Mouse (Mus musculus) lung, embryonic 14.5 days (tissue): Measurements from ENCODE around the gene Ski. TPM values are rescaled to one million over a fixed set of nuclear protein-coding genes. Genes with fewer than 3 reads are reported as not detected.

ENCODE experiments used
- ATAC-seq: fragments of 200-750 bp; cut with Nextera tagmentation; 2 replicates; pipeline ENCODE4 v1.8.0; 2017; ENCODE audit warnings: mild to moderate bottlenecking, moderate TSS enrichment, moderate library complexity; ENCODE audit not compliant: insufficient read depth
- DNase-seq: peaks from one replicate; pipeline ENCODE4 v3.0.0-alpha.2; 2015
- H3K27ac ChIP-seq: fragments of 300-500 bp; sonication (generic); 2 replicates; pipeline ENCODE4 v1.5.1; 2014; ENCODE audit warnings: low read depth, mild to moderate bottlenecking, moderate library complexity
- H3K27me3 ChIP-seq: fragments of 300-500 bp; sonication (generic); 2 replicates; pipeline ENCODE4 v1.6.1; 2014; ENCODE audit warnings: low read length, control low read depth; ENCODE audit not compliant: insufficient read depth
- H3K36me3 ChIP-seq: fragments of 300-500 bp; sonication (generic); 2 replicates; pipeline ENCODE4 v1.6.1; 2014; ENCODE audit warnings: control low read depth; ENCODE audit not compliant: insufficient read depth
- H3K4me1 ChIP-seq: fragments of 300-500 bp; sonication (generic); 2 replicates; pipeline ENCODE4 v1.6.1; 2014; ENCODE audit warnings: antibody characterized with exemption, control low read depth; ENCODE audit not compliant: insufficient read depth
- H3K4me2 ChIP-seq: fragments of 300-500 bp; sonication (generic); 2 replicates; pipeline ENCODE4 v1.6.1; 2014; ENCODE audit warnings: mild to moderate bottlenecking
- H3K4me3 ChIP-seq: fragments of 300-500 bp; sonication (generic); 2 replicates; pipeline ENCODE4 v1.5.1; 2014; ENCODE audit warnings: low read depth, low read length
- H3K9ac ChIP-seq: fragments of 300-500 bp; sonication (generic); 2 replicates; pipeline ENCODE4 v1.6.1; 2014
- H3K9me3 ChIP-seq: fragments of 300-500 bp; sonication (generic); 2 replicates; pipeline ENCODE4 v1.6.1; 2016; ENCODE audit warnings: low read depth, low read length, control low read depth
- CTCF ChIP-seq: IDR thresholded peaks from 2 replicates; pipeline ENCODE4 v1.5.1; 2016; ENCODE audit warnings: antibody characterized with exemption, low read depth
- WGBS: fragments of 180-500 bp; shearing (Covaris S2); extraction: QIAGEN DNeasy Blood & Tissue Kit; methylation state at CpG from one replicate; pipeline ENCODE4 v1.1.7; 2014; 5-methylcytosine and 5-hydroxymethylcytosine counted together
- polyA plus RNA-seq: library from polyadenylated mRNA; unstranded; fragments of >200 nt; fragmentation: Nextera tagmentation; extraction: Ambion mirVana; gene quantifications from 2 replicates; pipeline ENCODE4 v1.2.1, GENCODE M21; 2014

Ski gene
- polyA plus RNA-seq, 1 experiment from 2014 or later, result 23.7 TPM

DNA sequence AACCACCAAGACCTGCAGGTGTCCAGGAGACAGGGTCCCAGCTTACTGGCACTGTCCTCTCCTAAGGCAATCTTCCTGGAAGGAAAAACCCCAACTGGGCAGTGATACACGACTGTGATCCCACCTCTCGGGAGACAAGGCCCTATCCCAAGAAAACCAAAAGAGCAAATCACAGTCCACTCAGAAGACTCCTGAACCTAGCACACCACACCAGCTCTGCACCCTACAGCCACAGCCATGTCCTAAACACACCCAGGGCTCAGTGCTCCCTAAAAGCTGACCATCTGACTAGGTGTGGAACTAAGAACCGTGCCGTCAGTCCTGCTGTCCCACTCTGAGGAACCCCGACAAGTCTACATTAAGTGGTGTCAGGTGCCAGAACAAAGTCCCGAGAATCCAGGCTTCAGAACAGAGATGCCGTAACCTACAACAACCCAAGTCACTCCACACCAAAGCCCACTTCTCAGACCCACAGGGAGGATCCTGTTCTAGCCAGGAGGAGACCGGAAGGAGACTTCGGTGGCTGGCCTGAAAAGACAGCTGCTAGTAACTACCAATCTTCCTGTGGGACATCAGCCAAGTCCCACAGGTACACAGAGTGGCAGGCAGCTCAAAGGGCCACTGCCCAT, 4.2 kb downstream of the Ski start:
- Histone ChIP-seq H3K27ac (peak overlapping the region; percentile 33; the same call in 1 of the 2 replicates), H3K4me3 (peak overlapping the region; percentile 91; the same call in 1 of the 2 replicates), H3K9me3 (no peaks in the 10 kb centered on the region), H3K27me3 (no peaks in the 10 kb centered on the region), H3K9ac (peak overlapping the region; percentile 18; the same call in 1 of the 2 replicates), H3K4me1 (peaks cover 50% of the 10 kb centered on the region), H3K4me2 (peak overlapping the region; percentile 99), H3K36me3 (peaks cover 23% of the 10 kb centered on the region; the same call in 1 of the 2 replicates)
- DNase-seq (no peak), ATAC-seq (no peak)
- TF ChIP-seq CTCF, result no peak
- WGBS, result 78% methylated on average over 9 of the region's 9 CpGs

DNA sequence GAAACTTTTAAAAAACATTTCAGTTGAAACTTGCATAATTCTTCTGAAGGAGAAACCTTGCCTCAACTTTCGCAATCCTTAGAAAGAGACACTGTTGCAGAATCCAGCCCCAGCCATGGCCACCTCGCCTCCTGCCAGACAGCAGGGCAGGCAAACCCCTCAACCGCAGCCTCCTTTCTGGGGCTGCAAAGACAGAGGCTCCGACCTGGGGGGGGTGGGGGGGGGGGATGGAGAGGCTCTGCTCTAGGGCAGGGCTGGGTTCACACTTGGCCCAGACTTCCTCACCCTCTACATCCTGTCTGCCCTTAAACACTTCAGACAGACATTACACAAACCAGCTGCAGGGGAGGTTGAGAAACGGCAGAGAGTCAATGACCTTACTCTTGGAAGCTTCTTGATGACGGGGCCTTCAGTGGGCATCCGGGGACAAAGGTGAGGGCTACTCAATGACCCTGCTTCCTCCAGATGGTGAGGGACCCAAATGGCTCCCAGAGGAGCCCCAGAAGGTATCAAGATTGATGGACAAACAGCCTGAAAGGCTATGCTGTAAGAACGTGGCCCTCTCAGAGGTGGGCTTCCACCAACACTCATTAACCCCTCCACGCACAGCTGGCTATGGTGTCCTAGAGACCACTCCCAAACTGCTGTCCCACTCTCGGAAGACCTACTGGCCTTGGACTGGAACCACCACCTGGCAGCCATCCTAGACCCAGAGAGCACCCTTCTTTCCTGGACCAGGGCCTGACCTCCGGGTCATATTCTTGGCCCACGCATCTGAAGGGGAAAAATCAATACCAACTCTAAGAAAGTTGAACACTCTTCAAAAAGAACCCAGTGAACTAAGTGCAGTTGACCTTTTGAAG, 4.9 kb downstream of the Ski start:
- H3K4me1 ChIP-seq, result peaks cover 50% of the 10 kb centered on the region
- peak overlapping the region; percentile 99 for H3K4me2 ChIP-seq
- TF ChIP-seq CTCF, result no peak
- 0 out of 2 replicates have a peak overlapping the region, but pooled peaks have one; percentile 6 for H3K4me3 ChIP-seq
- ATAC-seq (no peak), DNase-seq (peak; percentile 40)
- peak overlapping the region; percentile 46; the same call in 1 of the 2 replicates for H3K27ac ChIP-seq
- peaks cover 23% of the 10 kb centered on the region; the same call in 1 of the 2 replicates for H3K36me3 ChIP-seq
- H3K9ac ChIP-seq, result no peak overlapping the region
- no peaks in the 10 kb centered on the region for H3K27me3 ChIP-seq
- H3K9me3 ChIP-seq, result no peaks in the 10 kb centered on the region
- WGBS, result 42% methylated on average over 12 of the region's 12 CpGs

DNA sequence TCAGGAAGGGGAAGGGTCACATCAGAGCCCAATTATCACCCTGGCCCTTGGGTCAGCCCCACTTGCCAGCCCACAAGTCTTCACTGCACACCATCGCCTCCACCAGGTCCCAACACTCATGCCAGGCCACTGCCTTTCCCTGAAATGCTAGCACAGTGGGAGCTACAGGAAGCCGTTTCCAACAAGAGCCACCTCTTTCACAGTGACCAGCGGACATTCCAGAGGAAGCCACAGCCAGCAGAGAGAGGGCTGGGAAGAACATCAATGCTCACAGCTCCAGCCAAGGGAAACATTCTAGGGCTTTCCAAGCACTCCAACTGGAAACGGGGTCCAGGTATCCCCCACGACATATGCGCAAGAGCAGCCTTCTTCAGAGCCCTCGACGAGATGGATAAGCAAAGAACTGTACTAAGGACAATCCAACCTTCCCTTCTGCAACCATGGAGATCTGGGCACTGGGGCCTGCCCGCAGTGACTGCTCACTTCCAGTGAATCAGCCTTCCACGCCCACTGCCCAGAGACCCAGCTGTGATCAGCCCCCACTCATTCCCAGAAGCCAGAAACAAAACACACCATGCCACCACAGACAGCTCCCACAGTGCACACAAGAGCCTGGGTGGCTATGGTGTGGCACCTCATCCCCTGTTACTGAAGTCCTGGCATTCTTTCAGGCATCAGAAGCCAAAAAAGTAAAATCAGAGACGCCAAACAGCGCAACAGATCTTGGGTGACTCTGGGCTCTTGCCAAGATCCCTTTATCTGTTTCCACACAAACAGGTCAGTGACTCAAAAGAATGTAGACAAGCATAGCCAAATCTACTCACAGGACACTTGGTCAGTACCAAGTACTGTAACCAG, 6.4 kb downstream of the Ski start:
- H3K9ac ChIP-seq, result peak overlapping the region; percentile 9; the same call in 1 of the 2 replicates
- 46% methylated on average over 12 of the region's 12 CpGs for WGBS
- peak overlapping the region; percentile 2 for H3K4me2 ChIP-seq
- TF ChIP-seq CTCF, result no peak
- ATAC-seq (peak; percentile 25; the same call in 1 of the 2 replicates), DNase-seq (peak; percentile 57)
- no peak overlapping the region for H3K4me3 ChIP-seq
- no peaks in the 10 kb centered on the region for H3K27me3 ChIP-seq
- H3K9me3 ChIP-seq, result no peaks in the 10 kb centered on the region
- H3K4me1 ChIP-seq, result peaks cover 50% of the 10 kb centered on the region
- H3K36me3 ChIP-seq, result peaks cover 22% of the 10 kb centered on the region
- peak overlapping the region; percentile 27; the same call in 1 of the 2 replicates for H3K27ac ChIP-seq

DNA sequence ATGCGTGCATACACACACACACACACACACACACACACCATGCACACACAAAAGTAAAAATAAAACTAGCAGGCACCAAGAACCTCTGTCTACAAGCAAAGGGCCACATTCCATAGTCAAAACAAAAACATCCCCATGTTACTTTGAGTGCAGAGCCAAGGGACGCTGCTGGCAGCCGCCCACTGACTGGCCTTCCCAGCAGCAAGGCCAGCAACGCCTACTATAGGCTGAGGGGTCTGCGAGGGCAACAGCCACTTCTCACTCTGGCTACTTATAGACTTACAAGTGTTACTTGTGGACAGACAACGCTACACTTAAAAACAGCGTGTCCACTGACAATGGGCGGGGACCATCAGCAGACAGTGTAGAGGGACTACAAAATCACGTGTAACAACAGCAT, 7.2 kb downstream of the Ski start:
- Histone ChIP-seq H3K4me2 (peak overlapping the region; percentile 2), H3K27me3 (no peaks in the 10 kb centered on the region), H3K9ac (0 out of 2 replicates have a peak overlapping the region, but pooled peaks have one; percentile 7), H3K4me1 (peaks cover 50% of the 10 kb centered on the region), H3K9me3 (no peaks in the 10 kb centered on the region), H3K27ac (no peak overlapping the region), H3K4me3 (no peak overlapping the region), H3K36me3 (peaks cover 30% of the 10 kb centered on the region)
- ATAC-seq, result 0 out of 2 replicates have a peak, but pooled peaks have one; percentile 22
- TF ChIP-seq CTCF, result no peak
- peak; percentile 42 for DNase-seq
- 42% methylated on average over 9 of the region's 9 CpGs for WGBS

DNA sequence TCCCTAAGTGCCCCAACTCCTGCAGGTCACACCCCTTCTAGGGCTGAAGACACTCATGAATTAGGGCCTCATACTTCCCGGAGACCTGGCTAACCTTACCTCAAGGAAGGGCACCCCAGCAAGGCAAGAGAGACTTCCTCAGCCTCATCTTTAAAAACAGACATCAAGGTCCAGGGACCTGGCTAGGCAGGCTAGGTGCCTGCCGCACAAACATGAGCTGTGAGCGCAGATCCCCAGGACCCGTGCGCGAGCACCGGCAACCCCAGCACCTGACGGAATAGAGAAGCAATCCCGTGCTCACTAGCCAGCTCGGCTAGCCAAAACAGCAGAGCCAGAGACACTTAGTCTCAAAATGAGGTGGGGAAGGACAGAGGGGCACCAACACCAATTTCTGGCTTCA, 7.6 kb downstream of the Ski start:
- no peak for TF ChIP-seq CTCF
- WGBS, result 65% methylated on average over 10 of the region's 10 CpGs
- 0 out of 2 replicates have a peak overlapping the region, but pooled peaks have one; percentile 2 for H3K4me2 ChIP-seq
- DNase-seq (no peak), ATAC-seq (no peak)
- H3K36me3 ChIP-seq, result peaks cover 31% of the 10 kb centered on the region
- no peaks in the 10 kb centered on the region for H3K27me3 ChIP-seq
- no peaks in the 10 kb centered on the region for H3K9me3 ChIP-seq
- no peak overlapping the region for H3K9ac ChIP-seq
- no peak overlapping the region for H3K27ac ChIP-seq
- no peak overlapping the region for H3K4me3 ChIP-seq
- H3K4me1 ChIP-seq, result peaks cover 49% of the 10 kb centered on the region

DNA sequence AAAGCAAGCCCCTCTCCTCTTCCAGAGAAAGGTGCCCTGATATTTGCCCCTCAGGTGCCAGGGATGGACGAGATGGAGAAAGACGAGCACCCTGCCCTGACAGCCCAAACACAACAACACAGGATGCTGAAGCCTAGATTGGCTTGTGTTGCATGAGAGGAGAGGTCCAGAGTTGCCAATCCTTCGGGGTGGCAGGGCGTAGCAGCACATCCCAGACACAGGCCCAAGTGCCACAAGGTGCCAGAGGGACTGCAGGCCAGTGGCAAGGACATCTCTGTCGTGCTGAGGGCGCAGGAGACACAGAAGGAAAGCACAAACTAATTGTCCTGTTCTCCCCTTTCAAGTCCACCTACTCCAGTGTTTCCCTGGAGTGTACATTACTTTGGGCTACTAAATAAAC, 8.2 kb downstream of the Ski start:
- Histone ChIP-seq H3K4me2 (no peak overlapping the region), H3K36me3 (peaks cover 31% of the 10 kb centered on the region), H3K4me1 (peaks cover 45% of the 10 kb centered on the region), H3K27ac (no peak overlapping the region), H3K4me3 (no peak overlapping the region), H3K9me3 (no peaks in the 10 kb centered on the region), H3K9ac (no peak overlapping the region), H3K27me3 (no peaks in the 10 kb centered on the region)
- DNase-seq (no peak), ATAC-seq (no peak)
- no peak for TF ChIP-seq CTCF
- 70% methylated on average over 6 of the region's 6 CpGs for WGBS
